Mouse (Mus musculus): Measurements from ENCODE around the gene Axin2. TPM values are rescaled to one million over a fixed set of nuclear protein-coding genes. Genes with fewer than 3 reads are reported as not detected.
A peak's percentile ranks its signal among the peaks of the same experiment; 100 is the strongest.

The Axin2 gene
- total RNA-seq, 4 experiments from 2014 or later = 7.4 to 13.8 (median 10.0) TPM

GRCm38 (mm10) chr11:108901670-108902069 lies 18.5 kb upstream of the Axin2 start:
- DNase-seq (ENCODE audit: low spot score in 2 of 2) = no peak

- no peak for DNase-seq (ENCODE audit: low spot score in 2 of 2)
These were observed 17.8 kb upstream of the Axin2 start for GRCm38 (mm10) chr11:108902303-108902702.

DNA sequence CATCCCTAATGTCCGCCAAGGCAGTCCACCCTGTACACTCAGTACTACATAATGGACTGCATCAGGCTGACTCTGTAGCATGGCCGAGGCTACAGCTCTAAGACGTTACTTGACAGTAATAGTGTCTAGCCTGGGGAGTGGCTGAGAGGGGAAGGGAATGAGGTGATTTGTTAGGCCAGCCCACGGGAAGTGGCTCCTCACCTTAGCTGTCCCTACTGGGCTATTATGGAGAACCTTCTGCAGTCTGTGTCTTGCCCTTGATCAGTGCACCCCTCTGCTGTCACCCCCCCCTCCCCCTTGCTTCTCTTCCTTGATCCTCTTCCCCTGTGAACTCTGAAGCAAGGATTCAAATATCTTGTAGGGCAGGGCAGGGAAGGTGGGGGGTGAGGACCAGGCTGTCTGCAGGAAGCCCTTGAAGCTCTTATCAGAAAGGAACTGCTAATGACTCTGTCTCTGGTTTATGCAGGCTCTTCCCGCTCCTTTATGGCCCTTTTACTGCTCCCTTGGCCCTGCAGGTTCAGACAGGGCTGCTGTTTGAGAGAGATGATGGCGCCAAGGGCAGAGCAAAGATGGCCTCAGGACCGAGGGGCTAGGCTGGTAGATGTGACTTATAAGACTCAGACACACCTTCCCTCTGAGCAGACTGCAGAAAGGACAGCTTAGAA lies 13.4 kb upstream of the Axin2 start:
- DNase-seq (ENCODE audit: low spot score in 2 of 2) = no peak

GRCm38 (mm10) chr11:108909396-108910195 lies 10.6 kb upstream of the Axin2 start:
- DNase-seq (ENCODE audit: low spot score in 2 of 2) = no peak

- DNase-seq (ENCODE audit: low spot score in 2 of 2) = no peak
These were observed 9.7 kb upstream of the Axin2 start for GRCm38 (mm10) chr11:108910328-108910886.

- DNase-seq (ENCODE audit: low spot score in 2 of 2) = no peak
These were observed 9.2 kb upstream of the Axin2 start for GRCm38 (mm10) chr11:108910903-108911302.

DNA sequence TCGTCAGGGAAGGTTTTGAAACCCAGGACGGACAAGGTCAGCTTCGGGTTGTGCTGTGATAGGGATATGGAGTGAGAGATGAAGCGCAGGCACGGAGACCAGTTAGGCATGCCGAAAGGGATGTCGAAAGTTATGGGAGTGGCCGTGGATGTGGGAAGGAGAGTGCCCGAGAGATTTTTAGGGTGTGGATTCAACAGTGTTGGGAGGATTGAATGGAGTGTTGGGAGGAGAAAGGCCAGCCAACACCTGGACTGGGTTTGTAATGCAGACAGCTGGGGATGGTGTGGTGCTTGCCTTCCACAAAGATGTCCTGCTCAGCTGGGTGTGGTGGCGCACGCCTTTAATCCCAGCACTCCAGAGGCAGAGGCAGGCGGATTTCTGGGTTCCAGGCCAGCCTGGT lies 8.0 kb upstream of the Axin2 start:
- DNase-seq (ENCODE audit: low spot score in 2 of 2) = no peak

DNA sequence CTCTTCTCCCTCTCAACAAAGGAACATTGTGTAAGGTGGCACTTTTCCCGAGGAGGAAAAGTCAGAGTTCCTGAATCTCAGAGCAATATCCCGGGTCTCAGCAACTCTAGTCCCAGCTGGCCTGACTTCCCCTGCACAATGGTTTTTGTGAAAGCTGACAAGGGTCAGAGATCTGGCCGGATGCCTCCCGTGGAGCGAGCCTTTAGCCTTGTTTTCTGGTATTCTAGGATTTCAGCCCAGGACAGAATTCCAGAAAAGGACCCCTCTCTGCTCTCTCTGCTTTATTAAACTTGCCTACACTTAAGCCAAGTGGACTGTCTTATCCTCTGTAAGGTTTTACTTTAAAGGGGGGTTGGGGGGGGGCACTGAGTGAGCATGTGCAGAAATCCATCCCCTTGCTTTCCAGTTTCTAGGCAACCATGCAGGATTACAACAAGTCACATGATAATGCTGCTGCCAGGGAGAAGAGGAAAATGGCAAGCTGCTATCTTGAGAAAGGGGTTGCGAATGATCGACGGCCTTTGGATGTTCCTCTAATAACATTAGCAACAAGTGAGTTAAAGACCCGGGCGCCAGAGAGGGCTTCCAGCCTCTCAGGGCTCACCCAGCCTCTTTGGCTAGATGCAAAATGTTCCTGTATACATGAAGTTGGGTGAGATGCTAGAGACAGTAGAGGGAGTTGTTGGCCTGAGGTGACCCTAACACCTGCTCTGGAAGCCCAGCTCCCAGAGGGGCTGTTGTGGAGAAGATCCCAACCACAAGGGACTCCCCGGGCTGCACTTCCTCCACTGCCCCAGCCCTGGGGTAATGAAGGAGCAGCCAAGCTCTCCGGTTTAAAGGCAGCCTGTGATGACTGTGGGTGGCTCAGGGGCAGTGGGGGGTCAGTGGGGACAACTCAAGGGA lies 2.5 kb upstream of the Axin2 start:
- DNase-seq (ENCODE audit: low spot score in 2 of 2) = no peak

DNA sequence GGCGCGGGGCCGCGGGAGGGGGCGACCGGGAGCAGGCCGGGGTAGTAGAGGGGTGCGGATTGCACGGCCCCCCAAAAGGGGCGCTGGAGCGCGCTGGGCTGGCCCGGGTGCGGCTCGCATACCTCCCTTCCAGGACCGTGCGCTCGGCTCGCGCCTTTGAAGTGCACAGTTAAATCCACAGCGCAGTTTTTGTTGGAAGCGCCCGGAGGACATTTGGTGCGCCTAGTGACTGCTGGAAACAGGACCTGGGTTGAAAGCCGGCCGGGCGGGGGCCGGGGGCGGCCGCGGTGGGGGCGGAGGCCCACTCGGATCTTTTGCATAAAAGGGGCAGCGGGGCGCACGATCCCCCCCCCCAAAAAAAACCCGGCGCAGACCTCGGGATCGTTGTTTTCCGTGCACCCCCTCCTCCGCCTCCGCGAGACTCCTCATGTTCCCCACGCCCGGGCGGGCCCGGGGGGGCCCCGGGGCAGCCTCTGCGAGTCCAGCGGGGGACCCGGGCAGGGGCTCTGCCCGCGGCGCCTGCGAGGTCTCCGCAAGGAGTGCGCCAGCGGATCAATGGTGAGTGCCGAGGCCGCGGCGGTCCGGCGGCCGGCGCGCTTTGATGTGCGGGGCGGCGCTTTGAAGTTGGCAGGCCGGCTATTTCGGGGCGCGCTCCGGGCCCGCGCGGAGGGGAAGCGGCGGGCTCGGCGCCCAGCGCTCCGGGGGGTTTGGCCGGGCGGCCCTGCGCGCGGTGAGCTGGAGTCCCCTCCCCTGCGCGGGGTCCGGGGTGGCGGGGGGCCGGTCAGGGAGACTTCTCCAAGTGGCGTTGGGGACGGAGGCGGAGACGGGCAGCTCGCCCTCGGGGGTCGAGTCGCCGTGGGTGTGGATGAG lies 722 bp downstream of the Axin2 start:
- DNase-seq (ENCODE audit: low spot score in 2 of 2) = peak; percentile 64 to 77

GRCm38 (mm10) chr11:108921506-108922455 lies 1.6 kb downstream of the Axin2 start:
- DNase-seq (ENCODE audit: low spot score in 2 of 2) = no peak

GRCm38 (mm10) chr11:108922511-108923187 lies 2.5 kb downstream of the Axin2 start:
- DNase-seq (ENCODE audit: low spot score in 2 of 2) = no peak

DNA sequence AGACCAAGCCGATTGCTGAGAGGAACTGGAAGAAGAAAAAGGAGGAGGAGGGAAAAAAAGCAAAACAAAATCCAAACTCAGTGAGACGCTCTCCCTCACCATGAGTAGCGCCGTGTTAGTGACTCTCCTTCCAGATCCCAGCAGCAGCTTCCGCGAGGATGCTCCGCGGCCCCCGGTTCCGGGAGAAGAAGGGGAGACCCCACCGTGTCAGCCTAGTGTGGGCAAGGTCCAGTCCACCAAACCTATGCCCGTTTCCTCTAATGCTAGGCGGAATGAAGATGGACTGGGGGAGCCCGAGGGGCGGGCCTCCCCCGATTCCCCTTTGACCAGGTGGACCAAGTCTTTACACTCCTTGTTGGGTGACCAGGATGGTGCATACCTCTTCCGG lies 3.0 kb downstream of the Axin2 start:
- DNase-seq (ENCODE audit: low spot score in 2 of 2) = no peak

- no peak for DNase-seq (ENCODE audit: low spot score in 2 of 2)
These were observed 3.6 kb downstream of the Axin2 start for GRCm38 (mm10) chr11:108923781-108924180.

- DNase-seq (ENCODE audit: low spot score in 2 of 2) = no peak
These were observed 4.2 kb downstream of the Axin2 start for GRCm38 (mm10) chr11:108924346-108924745.

DNA sequence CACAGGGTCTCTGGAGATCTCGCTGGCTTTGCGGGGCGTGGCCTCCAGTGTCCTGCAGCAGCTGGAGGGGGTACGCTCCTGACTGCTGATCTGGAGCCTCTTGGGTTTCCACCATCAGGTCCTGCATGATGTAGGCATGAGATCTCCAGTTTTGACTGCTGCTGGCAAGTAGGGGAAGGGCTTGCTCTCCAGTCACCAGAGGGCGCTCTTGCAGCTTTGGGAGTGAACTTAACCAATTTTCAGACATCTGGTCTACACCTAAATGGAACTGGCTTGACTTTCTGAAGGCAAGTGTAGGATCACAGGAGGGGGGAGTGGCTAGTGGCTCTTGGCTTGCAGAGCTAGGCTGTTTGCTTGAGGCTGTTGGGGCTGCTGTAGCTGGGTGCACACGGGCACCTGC lies 5.1 kb downstream of the Axin2 start:
- peak; percentile 69 to 74 for DNase-seq (ENCODE audit: low spot score in 2 of 2)

DNA sequence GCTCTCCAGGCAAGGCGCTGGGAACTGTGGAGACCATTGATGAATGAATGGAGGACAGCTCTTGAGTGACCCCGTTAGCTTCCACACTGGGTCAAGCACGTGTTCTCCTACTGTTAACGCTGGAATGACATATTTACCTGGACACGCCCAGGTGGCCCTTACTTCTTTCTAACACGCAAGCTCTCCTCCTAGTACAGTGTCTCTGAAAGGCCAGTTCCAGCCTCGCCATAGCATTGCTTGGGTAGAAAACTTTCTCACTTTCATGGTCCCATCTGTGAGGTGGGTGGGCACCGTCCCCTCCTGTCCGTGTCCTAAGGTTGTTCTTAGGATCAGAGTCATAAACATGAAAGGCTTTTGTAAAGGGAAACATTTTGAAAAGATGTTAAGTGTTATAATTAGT lies 5.7 kb downstream of the Axin2 start:
- no peak for DNase-seq (ENCODE audit: low spot score in 2 of 2)

DNA sequence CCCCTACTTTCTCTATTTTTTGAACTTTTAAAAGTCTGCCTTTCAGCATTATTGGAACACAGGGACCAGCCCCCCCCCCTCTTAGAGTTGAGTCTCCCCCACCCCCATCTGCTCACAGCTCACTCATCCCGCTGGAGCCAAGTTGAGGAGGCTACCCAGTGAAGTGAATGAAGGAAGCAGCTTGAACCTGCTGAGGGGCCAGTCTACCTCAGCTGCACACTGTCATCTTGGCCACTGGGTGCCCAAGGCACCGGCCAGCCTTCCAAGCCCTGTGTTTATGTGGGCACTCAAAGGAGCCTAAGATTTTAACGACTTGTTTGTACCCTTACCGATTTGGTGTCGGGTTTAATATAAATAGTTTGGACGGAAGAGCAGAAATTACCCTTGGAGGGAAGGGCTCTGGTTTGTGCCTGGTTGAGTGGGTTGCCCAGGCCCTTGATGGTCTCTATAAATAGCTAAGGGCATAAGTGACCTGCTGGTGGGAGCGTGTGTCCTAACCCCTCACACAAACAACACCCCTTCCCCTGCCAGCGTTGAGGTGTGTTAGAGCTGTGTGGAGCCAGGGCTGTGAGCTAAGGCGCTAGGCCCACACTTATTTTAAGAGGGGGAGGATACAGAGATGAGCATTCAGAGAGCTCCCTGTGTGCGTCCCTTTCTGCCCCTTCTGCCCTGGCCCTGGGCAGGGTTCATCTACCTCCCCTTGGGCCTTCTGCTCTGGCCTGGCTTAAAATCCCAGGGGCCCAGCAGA lies 6.4 kb downstream of the Axin2 start:
- DNase-seq (ENCODE audit: low spot score in 2 of 2) = no peak

GRCm38 (mm10) chr11:108927093-108927444 lies 6.9 kb downstream of the Axin2 start:
- DNase-seq (ENCODE audit: low spot score in 2 of 2) = no peak

Measured in gastrocnemius, adult 8-10 months (tissue).